Mouse (Mus musculus) lung, postnatal 36 days (tissue): ENCODE results near the gene Olfr410.

ENCODE experiments used
- DNase-seq: peaks from one replicate; pipeline ENCODE4 v3.0.0; 2022; ENCODE audit warnings: mixed read lengths

Olfr410 gene

GRCm38 (mm10) chr11:74337931-74338330, at the start of gene Olfr410:
TSS of gene Olfr410 (minus strand) at chr11:74338031.
- no peak for DNase-seq

DNA sequence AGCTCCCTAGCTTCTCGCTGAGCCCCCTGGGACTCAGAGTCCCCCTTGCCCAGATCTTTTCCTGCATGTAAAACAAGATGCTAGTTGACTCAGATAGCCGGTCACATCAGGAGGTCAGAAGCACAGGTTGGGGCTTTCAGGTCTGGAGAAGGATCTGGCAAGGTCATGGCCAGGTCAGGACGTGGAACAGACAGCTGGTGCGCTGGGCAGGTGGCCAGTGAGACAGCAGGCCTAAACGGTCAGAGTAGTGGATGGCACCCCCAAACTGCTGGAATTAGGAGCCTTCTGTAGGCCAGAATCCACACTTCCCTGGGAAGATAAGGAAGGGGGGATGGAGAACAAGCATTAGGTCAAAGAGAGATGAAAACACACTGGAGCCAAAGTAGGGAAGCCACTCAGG, 49.4 kb upstream of the Olfr410 start:
- no peak for DNase-seq

DNA sequence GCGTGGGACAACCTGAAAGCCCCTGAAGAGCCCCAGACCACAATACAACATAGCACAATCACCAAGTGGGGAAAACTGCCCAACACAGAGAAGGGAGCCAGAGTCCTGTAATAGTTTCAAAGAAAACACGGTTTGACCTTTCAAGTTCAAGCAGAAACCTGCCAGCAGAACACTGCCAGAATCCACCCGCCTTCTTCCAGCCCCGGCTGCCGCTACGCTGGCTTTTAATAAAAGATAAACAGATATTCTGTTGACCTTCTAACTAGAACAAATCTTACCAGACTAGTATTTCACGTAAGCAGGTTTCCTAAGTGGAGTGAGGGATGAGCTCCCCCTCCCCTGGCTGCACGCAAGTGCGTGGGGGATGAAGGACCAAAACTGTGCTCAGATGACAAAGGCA, 47.8 kb upstream of the Olfr410 start:
- DNase-seq, result peak; percentile 4

- no peak for DNase-seq
Observed at GRCm38 (mm10) chr11:74379166-74379873, 41.5 kb upstream of the Olfr410 start.

- peak; percentile 26 for DNase-seq
Observed at GRCm38 (mm10) chr11:74376847-74377246, 39.0 kb upstream of the Olfr410 start.

GRCm38 (mm10) chr11:74371393-74372100, 33.7 kb upstream of the Olfr410 start:
- peak; percentile 78 for DNase-seq

DNA sequence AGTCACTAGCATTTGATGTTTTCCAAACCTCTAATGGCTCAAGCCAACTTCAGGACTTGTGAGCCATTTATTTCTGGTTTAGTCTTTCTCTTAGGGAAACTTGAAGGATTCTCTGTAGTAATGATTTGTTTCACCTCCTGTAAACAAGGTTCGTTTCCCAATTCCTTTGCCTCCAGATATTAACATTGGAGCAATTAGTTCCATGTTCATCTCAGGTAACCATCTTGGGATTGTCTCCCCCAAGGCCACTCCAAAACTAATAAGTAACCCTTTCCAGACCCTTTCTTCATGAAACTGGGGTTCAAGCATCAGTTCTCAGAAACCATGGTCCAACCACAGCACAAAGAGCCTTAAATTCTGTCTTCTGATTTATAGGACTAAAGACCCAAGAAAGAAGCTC, 23.9 kb upstream of the Olfr410 start, which contains the start of gene Olfr412:
Olfr412 (plus strand) TSS at position 301 of the 400 bp plus-strand sequence.
- no peak for DNase-seq

GRCm38 (mm10) chr11:74352550-74352949, 14.7 kb upstream of the Olfr410 start, which contains the start of gene Olfr411:
TSS of gene Olfr411 (minus strand) at chr11:74352650.
- no peak for DNase-seq

DNA sequence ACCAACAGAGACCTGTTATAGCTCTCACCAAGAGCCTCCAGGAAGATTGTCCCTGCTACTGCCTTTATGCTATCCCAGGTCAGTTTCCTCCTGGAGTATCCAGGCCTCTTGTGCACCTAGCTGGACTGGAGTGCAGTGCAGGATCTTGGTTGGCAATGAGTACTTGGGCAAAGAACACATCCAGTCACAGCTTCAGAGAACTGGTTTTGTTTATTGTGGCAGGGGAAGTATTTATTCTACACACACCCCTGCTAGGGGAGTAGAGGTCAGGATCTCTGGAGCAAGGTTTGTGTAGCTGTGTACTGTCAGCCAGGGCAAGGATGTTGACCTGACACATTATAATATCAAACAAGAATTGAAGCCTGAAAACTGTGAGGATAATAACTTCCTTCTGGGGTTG, 9.1 kb downstream of the Olfr410 start:
- DNase-seq, result no peak

DNA sequence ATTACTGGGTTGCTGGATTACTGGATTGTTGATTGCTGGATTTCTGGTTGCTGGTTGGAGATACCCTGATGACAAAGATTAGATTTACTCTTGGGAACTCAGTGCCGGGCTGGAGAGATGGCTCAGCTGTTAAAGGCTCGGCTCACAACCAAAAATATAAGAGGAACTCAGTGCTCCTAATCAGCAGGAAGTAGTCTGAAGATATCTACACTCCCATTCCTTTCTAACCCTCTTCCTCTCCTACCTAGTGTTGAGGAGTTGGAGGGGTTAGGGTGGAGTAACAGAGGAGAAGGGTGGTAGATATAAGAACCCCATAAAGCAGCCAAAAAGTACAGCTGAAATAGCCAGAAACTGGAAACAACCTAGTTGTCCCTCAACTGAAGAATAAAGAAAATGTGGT, 11.8 kb downstream of the Olfr410 start:
- no peak for DNase-seq

- no peak for DNase-seq
Observed at GRCm38 (mm10) chr11:74287256-74287655, 50.6 kb downstream of the Olfr410 start.

DNA sequence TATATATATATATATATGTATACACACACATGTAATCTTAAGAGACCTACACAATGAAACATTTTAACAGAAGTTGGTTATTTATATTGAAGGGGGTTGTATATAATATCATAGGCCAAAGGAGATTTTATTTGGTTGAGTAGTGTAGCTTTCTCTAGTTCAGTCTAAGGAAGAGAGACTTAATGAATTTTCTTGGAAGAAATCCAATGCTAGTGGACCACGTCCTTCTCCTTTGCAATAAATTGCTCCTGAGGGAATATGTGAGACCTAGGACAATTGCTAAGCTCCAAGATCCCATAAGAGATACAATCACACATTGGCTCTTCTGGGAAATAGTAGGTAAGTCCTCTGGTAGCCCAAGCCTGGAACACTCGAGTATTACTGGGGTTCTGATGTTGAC, 54.4 kb downstream of the Olfr410 start, which contains the start of gene Olfr59:
Olfr59 (plus strand) TSS at position 301 of the 400 bp plus-strand sequence.
- DNase-seq, result no peak
